Mouse (Mus musculus) cerebellum, adult 2 months (tissue): ENCODE results near the gene Zfp444.

Experiments
- CTCF ChIP-seq: fragments of 200-500 bp; IDR thresholded peaks from 2 replicates; pipeline ENCODE4 v1.5.1; 2011; ENCODE audit warnings: low read depth, mild to moderate bottlenecking, control low read depth, low read length, moderate library complexity, borderline replicate concordance; ENCODE audit not compliant: insufficient read depth
- POLR2A ChIP-seq: fragments of 200-500 bp; IDR thresholded peaks from 2 replicates; pipeline ENCODE4 v1.6.1; 2011; ENCODE audit warnings: low read length, control low read depth, borderline replicate concordance; ENCODE audit not compliant: insufficient read depth

- TF ChIP-seq CTCF (no peak), POLR2A (no peak)
Observed at GRCm38 (mm10) chr7:6161541-6161940, 10.5 kb upstream of the Zfp444 start.
